Mouse (Mus musculus) embryonic facial prominence, embryonic 12.5 days (tissue): ENCODE measurements around the gene Ces1f. TPM values are rescaled to one million over a fixed set of nuclear protein-coding genes. Genes with fewer than 3 reads are reported as not detected.

Source experiments
- polyA plus RNA-seq: library from polyadenylated mRNA; unstranded; fragments of >200 nt; fragmentation: Nextera tagmentation; extraction: Ambion mirVana; gene quantifications from 2 replicates; pipeline ENCODE4 v1.2.1, GENCODE M21; 2016

Gene Ces1f
- polyA plus RNA-seq, 1 experiment from 2014 or later = not detected

Other genes with a start within 250 kb of the Ces1f start
- not detected in 2 replicates for gene Ces1a, start 231.6 kb downstream of the Ces1f start, polyA plus RNA-seq
- gene Ces1b, start 199.7 kb downstream of the Ces1f start, polyA plus RNA-seq = not detected in 2 replicates
- not detected in 2 replicates for gene Ces1c, start 148.5 kb downstream of the Ces1f start, polyA plus RNA-seq
- gene Ces1d, start 81.9 kb downstream of the Ces1f start, polyA plus RNA-seq = 1.3 and 2.0 TPM in 2 replicates
- gene Ces1e, start 50.1 kb downstream of the Ces1f start, polyA plus RNA-seq = not detected in 2 replicates
- gene Ces1g, start 57.6 kb upstream of the Ces1f start, polyA plus RNA-seq = not detected in 2 replicates
- gene Ces1h, start 100.0 kb upstream of the Ces1f start, polyA plus RNA-seq = not detected in 2 replicates